Mouse (Mus musculus): Measurements from ENCODE around the gene Gtf2i. TPM values are rescaled to one million over a fixed set of nuclear protein-coding genes. Genes with fewer than 3 reads are reported as not detected.

Gene Gtf2i
- total and polyA plus RNA-seq, 3 experiments: 67.8 to 210 (median 187) TPM

DNA sequence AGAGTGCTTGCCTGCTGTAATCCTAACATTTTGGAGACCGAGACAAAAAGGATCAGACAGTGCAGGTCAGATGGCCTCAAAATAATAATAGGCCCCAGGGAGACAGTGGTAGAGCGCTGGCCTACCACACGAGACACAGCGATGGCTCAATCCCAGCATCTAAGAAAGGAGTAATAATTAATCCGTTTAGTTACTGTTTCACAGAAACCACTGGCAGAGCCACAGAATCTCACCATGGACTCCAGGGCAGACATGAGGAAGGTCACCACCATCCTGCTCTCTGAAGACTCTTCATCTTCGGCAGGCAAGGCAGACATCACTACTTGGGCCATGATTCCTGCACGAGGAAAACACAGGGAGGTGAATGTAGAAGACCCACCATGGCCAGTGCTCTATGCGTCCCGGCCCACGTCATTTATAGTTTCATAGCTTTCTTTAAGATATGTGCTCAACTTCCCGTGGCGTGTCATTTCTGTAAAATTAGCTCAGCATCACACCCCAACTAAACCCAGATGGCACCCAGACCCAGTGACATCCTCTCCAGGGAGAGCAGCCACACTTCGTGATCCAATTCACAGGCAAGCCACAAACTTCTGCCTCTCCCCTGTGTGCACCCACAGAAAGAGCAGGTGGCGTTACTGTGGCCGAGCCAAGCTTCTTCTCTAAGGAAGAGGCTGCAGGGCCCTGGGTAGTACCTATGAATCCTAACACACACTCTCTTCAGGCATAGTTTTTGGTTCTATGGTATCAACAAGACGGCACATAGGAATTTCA lies 19.1 kb downstream of the Gtf2i start:
- Histone ChIP-seq H3K27ac (no peak overlapping the region), H3K36me3 (ENCODE audit: control insufficient read depth, insufficient read depth, low read length) (no peaks in the 10 kb centered on the region), H3K9ac (ENCODE audit: low read depth, low read length) (no peak overlapping the region), H3K27me3 (ENCODE audit: control insufficient read depth, insufficient read depth, low read length) (no peaks in the 10 kb centered on the region), H3K4me1 (ENCODE audit: control insufficient read depth, insufficient read depth, low read length) (no peaks in the 10 kb centered on the region), H3K79me2 (replicated peaks; ENCODE audit: control insufficient read depth, insufficient read depth, low read length) (peaks cover 4% of the 10 kb centered on the region), H3K4me3 (no peak overlapping the region)
- TF ChIP-seq POLR2A (IDR thresholded peaks at IDR 0.05; ENCODE audit: insufficient read depth, low read depth, low read length) (no peak), CTCF (IDR thresholded peaks at IDR 0.05) (no peak), EP300 (IDR thresholded peaks at IDR 0.05; ENCODE audit: insufficient read depth, low read depth, low read length) (no peak)
- intact Hi-C loops (cut with DNase I): no loop called here
- no peak for DNase-seq
- 87% methylated on average over 16 of the region's 16 CpGs for WGBS

DNA sequence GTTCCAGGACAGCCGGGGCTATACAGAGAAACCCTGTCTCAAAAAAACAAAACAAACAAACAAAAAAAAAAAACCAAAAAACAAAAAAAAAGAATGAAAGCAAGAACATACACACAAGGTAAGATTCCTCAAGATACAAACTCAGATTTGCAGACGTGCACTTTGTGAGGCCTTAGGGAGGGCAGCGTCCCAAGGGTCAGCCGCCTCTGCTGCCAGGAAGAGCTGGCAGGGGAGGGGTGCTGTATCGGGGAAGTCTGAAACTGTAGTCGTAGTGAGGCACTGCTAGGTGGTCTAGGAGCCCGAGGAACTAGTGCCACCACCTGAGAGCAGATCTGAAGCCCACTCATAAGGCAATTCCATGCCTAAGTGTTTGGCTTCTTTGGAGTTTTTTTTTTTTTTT lies 20.0 kb downstream of the Gtf2i start:
- Histone ChIP-seq H3K4me3 (no peak overlapping the region), H3K36me3 (ENCODE audit: control insufficient read depth, insufficient read depth, low read length) (no peaks in the 10 kb centered on the region), H3K79me2 (replicated peaks; ENCODE audit: control insufficient read depth, insufficient read depth, low read length) (peaks cover 4% of the 10 kb centered on the region), H3K4me1 (ENCODE audit: control insufficient read depth, insufficient read depth, low read length) (no peaks in the 10 kb centered on the region), H3K9ac (ENCODE audit: low read depth, low read length) (no peak overlapping the region), H3K27ac (no peak overlapping the region), H3K27me3 (ENCODE audit: control insufficient read depth, insufficient read depth, low read length) (no peaks in the 10 kb centered on the region)
- no peak for TF ChIP-seq EP300 (IDR thresholded peaks at IDR 0.05; ENCODE audit: insufficient read depth, low read depth, low read length)
- TF ChIP-seq CTCF (IDR thresholded peaks at IDR 0.05): no peak
- no peak for TF ChIP-seq POLR2A (IDR thresholded peaks at IDR 0.05; ENCODE audit: insufficient read depth, low read depth, low read length)
- no peak for DNase-seq
- 82% methylated on average over 7 of the region's 7 CpGs for WGBS
- intact Hi-C loops (cut with DNase I): no loop called here

GRCm38 (mm10) chr5:134291096-134291495 lies 23.5 kb downstream of the Gtf2i start:
- TF ChIP-seq EP300 (IDR thresholded peaks at IDR 0.05; ENCODE audit: insufficient read depth, low read depth, low read length) (no peak), CTCF (IDR thresholded peaks at IDR 0.05) (no peak), POLR2A (IDR thresholded peaks at IDR 0.05; ENCODE audit: insufficient read depth, low read depth, low read length) (no peak)
- Histone ChIP-seq H3K4me1 (ENCODE audit: control insufficient read depth, insufficient read depth, low read length) (no peaks in the 10 kb centered on the region), H3K27me3 (ENCODE audit: control insufficient read depth, insufficient read depth, low read length) (no peaks in the 10 kb centered on the region), H3K27ac (no peak overlapping the region), H3K4me3 (no peak overlapping the region), H3K36me3 (ENCODE audit: control insufficient read depth, insufficient read depth, low read length) (no peaks in the 10 kb centered on the region), H3K79me2 (replicated peaks; ENCODE audit: control insufficient read depth, insufficient read depth, low read length) (peaks cover 3% of the 10 kb centered on the region), H3K9ac (ENCODE audit: low read depth, low read length) (no peak overlapping the region)
- DNase-seq: no peak
- intact Hi-C loops (cut with DNase I): no loop called here
- whole genome bisulfite sequencing: 81% methylated on average over 6 of the region's 6 CpGs

DNA sequence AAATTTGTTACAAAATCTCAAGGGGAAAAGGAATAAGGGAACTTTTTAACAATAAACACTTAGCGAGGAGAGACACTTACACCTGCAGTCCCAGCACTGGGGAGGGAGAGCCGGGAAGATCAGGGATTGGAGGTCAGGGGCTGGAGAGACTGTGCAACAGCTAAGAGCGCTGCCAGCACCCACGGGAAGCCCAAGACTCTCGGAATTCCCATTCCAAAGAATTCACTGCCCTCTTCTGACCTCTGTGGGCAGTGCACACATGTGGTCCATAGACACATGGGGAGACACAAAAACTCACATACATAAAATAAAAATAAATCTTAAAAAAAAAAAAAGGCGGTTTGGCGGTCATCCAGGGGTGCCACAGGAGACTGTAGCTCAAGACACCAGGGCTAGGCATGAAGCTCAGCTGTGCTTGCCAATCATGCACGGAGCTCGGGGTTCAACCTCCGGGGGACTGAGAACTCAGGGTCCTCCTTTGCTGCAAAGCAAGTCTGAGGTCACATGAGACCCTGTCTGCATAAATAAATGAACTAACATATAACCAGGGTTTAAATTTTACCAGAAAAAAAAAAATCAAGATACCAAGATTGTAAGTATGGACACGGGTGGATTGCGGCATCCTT lies 24.5 kb downstream of the Gtf2i start:
- Histone ChIP-seq H3K27ac (no peak overlapping the region), H3K4me1 (ENCODE audit: control insufficient read depth, insufficient read depth, low read length) (no peaks in the 10 kb centered on the region), H3K36me3 (ENCODE audit: control insufficient read depth, insufficient read depth, low read length) (no peaks in the 10 kb centered on the region), H3K27me3 (ENCODE audit: control insufficient read depth, insufficient read depth, low read length) (no peaks in the 10 kb centered on the region), H3K79me2 (replicated peaks; ENCODE audit: control insufficient read depth, insufficient read depth, low read length) (peaks cover 3% of the 10 kb centered on the region), H3K9ac (ENCODE audit: low read depth, low read length) (no peak overlapping the region), H3K4me3 (no peak overlapping the region)
- intact Hi-C loops (cut with DNase I): no loop called here
- 86% methylated on average over 12 of the region's 12 CpGs for WGBS
- DNase-seq: no peak
- peak; percentile 10; the same call in 1 of the 2 replicates for TF ChIP-seq CTCF (IDR thresholded peaks at IDR 0.05)
- no peak for TF ChIP-seq POLR2A (IDR thresholded peaks at IDR 0.05; ENCODE audit: insufficient read depth, low read depth, low read length)

DNA sequence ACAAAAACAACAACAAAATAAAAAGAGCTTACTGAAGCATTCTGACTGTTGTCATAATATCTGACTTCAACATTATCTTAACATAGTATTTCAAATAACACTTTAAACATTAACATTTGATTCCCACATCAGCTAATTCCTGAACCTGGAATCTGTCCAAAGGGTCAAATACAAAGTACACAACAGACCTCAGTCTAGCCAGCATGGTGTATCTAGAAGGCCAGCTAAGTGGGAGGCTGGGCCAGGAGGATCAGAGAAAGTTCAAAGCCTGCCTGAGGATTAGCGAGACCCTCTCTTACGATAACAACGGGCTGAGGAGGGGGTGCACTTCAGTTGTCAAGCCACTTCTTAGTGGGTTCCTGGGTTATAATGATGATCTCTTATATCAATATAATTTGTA lies 26.5 kb downstream of the Gtf2i start:
- TF ChIP-seq POLR2A (IDR thresholded peaks at IDR 0.05; ENCODE audit: insufficient read depth, low read depth, low read length): no peak
- no peak for TF ChIP-seq CTCF (IDR thresholded peaks at IDR 0.05)
- TF ChIP-seq EP300 (IDR thresholded peaks at IDR 0.05; ENCODE audit: insufficient read depth, low read depth, low read length): no peak
- intact Hi-C loops (cut with DNase I): no loop called here
- 93% methylated on average over 3 of the region's 3 CpGs for WGBS

GRCm38 (mm10) chr5:134284921-134285320 lies 29.6 kb downstream of the Gtf2i start:
- Histone ChIP-seq H3K9ac (ENCODE audit: low read depth, low read length) (no peak overlapping the region), H3K4me1 (ENCODE audit: control insufficient read depth, insufficient read depth, low read length) (no peaks in the 10 kb centered on the region), H3K79me2 (replicated peaks; ENCODE audit: control insufficient read depth, insufficient read depth, low read length) (0 out of 2 replicates have a peak, but pooled peaks cover 3% of the 10 kb centered on the region), H3K36me3 (ENCODE audit: control insufficient read depth, insufficient read depth, low read length) (no peaks in the 10 kb centered on the region), H3K4me3 (no peak overlapping the region), H3K27me3 (ENCODE audit: control insufficient read depth, insufficient read depth, low read length) (no peaks in the 10 kb centered on the region), H3K27ac (no peak overlapping the region)
- intact Hi-C loops (cut with DNase I): no loop called here
- no peak for DNase-seq
- WGBS: 87% methylated on average over 12 of the region's 12 CpGs
- TF ChIP-seq EP300 (IDR thresholded peaks at IDR 0.05; ENCODE audit: insufficient read depth, low read depth, low read length): no peak
- TF ChIP-seq POLR2A (IDR thresholded peaks at IDR 0.05; ENCODE audit: insufficient read depth, low read depth, low read length): no peak
- TF ChIP-seq CTCF (IDR thresholded peaks at IDR 0.05): no peak

More for the DNA sequence above, 26.5 kb downstream of the Gtf2i start:
- H3K79me2 ChIP-seq (replicated peaks; ENCODE audit: control insufficient read depth, insufficient read depth, low read length): peaks cover 3% of the 10 kb centered on the region
- no peaks in the 10 kb centered on the region for H3K4me1 ChIP-seq (ENCODE audit: control insufficient read depth, insufficient read depth, low read length)
- H3K27ac ChIP-seq: no peak overlapping the region
- no peaks in the 10 kb centered on the region for H3K36me3 ChIP-seq (ENCODE audit: control insufficient read depth, insufficient read depth, low read length)
- H3K9ac ChIP-seq (ENCODE audit: low read depth, low read length): no peak overlapping the region
- no peaks in the 10 kb centered on the region for H3K27me3 ChIP-seq (ENCODE audit: control insufficient read depth, insufficient read depth, low read length)
- no peak overlapping the region for H3K4me3 ChIP-seq
- DNase-seq: no peak

All from heart, adult 2 months (tissue).